In genomic region chr7:130273265-130273664, GRCm38 (mm10) we compare ENCODE assay signal across 9 mouse cellular contexts.
DNase-seq lines count a peak whose midpoint lies in the region; ATAC-seq and TF ChIP-seq lines count a peak whose summit lies in the region.
"Had no signal": no experiment of that assay in that cellular context is flagged by ENCODE, and none has a peak within 500 bp of the region (broad histone marks: within the 10 kb centered on the region; RNA-seq: fewer than 3 reads in every experiment).

No protein-coding gene starts in this region.

- peak; percentile 76 for TF ChIP-seq CTCF in cerebellum, adult 2 months (IDR thresholded peaks at IDR 0.05; ENCODE audit: borderline replicate concordance, insufficient read depth, low read depth, low read length)
- peak; percentile 96 for TF ChIP-seq CTCF in hindbrain, postnatal 0 days (IDR thresholded peaks at IDR 0.05; ENCODE audit: low read depth)

- intact Hi-C loops in left cerebral cortex, postnatal 4 days (cut with DNase I) = no loop called here

- no peak overlapping the region for H3K4me3 ChIP-seq in cerebellum, adult 2 months (replicated peaks; ENCODE audit: insufficient read depth, low read depth, low read length)
- H3K4me3 ChIP-seq in hindbrain, postnatal 0 days (ENCODE audit: low read length) = no peak overlapping the region
- H3K4me3 ChIP-seq: heart, embryonic 13.5 days had no signal

- no peak overlapping the region for H3K27ac ChIP-seq in cerebellum, adult 2 months (ENCODE audit: insufficient read depth, low read length)
- no peak overlapping the region for H3K27ac ChIP-seq in hindbrain, postnatal 0 days
- H3K27ac ChIP-seq: heart, embryonic 13.5 days had no signal

- no peaks in the 10 kb centered on the region for H3K27me3 ChIP-seq in cerebellum, adult 2 months (ENCODE audit: control insufficient read depth, insufficient read depth, low read length)
- H3K27me3 ChIP-seq in hindbrain, postnatal 0 days (ENCODE audit: insufficient read depth, low read length) = no peaks in the 10 kb centered on the region

- 9% methylated on average over 16 of the region's 16 CpGs for WGBS in cerebellum, adult 2 months
- WGBS in hindbrain, postnatal 0 days = 12% methylated on average over 16 of the region's 16 CpGs

- no peaks in the 10 kb centered on the region for H3K36me3 ChIP-seq in hindbrain, postnatal 0 days (ENCODE audit: insufficient read depth, low read length)
- H3K36me3 ChIP-seq: heart, embryonic 13.5 days had no signal

- H3K9ac ChIP-seq in hindbrain, postnatal 0 days (replicated peaks; ENCODE audit: low read length) = no peak overlapping the region
- H3K9ac ChIP-seq: heart, embryonic 13.5 days had no signal

- no peak for TF ChIP-seq POLR2A in cerebellum, adult 2 months (IDR thresholded peaks at IDR 0.05; ENCODE audit: borderline replicate concordance, insufficient read depth, low read length)

- no peak overlapping the region for H3K4me2 ChIP-seq in hindbrain, postnatal 0 days (ENCODE audit: low read depth, low read length)
- H3K4me2 ChIP-seq: heart, embryonic 13.5 days had no signal

- H3K9me3 ChIP-seq in hindbrain, postnatal 0 days (ENCODE audit: low read length) = no peaks in the 10 kb centered on the region
- H3K9me3 ChIP-seq: heart, embryonic 13.5 days had no signal

- ATAC-seq in hindbrain, postnatal 0 days = peak; percentile 35; the same call in 1 of the 2 replicates

- no peaks in the 10 kb centered on the region; the same call in 1 of the 2 replicates for H3K4me1 ChIP-seq in cerebellum, adult 2 months (ENCODE audit: control insufficient read depth, insufficient read depth, low read length)
- no peaks in the 10 kb centered on the region for H3K4me1 ChIP-seq in hindbrain, postnatal 0 days (ENCODE audit: insufficient read depth, low read length)

- peak; percentile 56 for DNase-seq in R1 (ENCODE audit: low read depth, low spot score)
- peak; percentile 50 to 72 for DNase-seq in cerebellum, adult 2 months
- DNase-seq in frontal cortex, postnatal 25 days (ENCODE audit: low spot score in 2 of 2) = peak; percentile 63 to 72
- DNase-seq in hindbrain, postnatal 0 days (ENCODE audit: low spot score) = peak; percentile 86
- DNase-seq in left cerebral cortex, postnatal 4 days = peak; percentile 84
- peak; percentile 77 for DNase-seq in mesoderm, embryonic 11.5 days (ENCODE audit: low read depth, low spot score)
- peak; percentile 12 to 57 for DNase-seq in spleen, postnatal 14 days (ENCODE audit: low spot score in 2 of 2)
- no peak for DNase-seq in c-Kit-positive CD71-positive TER-119-positive erythroid progenitor cells, embryonic 14.5 days (ENCODE audit: low spot score)
